Mouse (Mus musculus) gastrocnemius, postnatal 14 days (tissue): Measurements from ENCODE around the gene Pamr1. TPM values are rescaled to one million over a fixed set of nuclear protein-coding genes. Genes with fewer than 3 reads are reported as not detected.

ENCODE experiments used
- DNase-seq: peaks from one replicate; pipeline ENCODE4 v3.0.0; 2021; ENCODE audit warnings: mixed read lengths
- intact Hi-C: fragments of 180-260 bp; cut with DNase I; formaldehyde crosslinking; loops from one replicate; pipeline ENCODE4 v1.15.1; 2025; ENCODE audit warnings: low total_unique reads
- total RNA-seq, 2 experiments: library from RNA; stranded (reverse); gene quantifications; 2 replicates each; pipeline ENCODE4 v1.2.3; 2021

Pamr1 gene
- total RNA-seq, 2 experiments from 2014 or later, result 11.0 to 14.2 TPM

GRCm38 (mm10) chr2:102655966-102656725, 106.3 kb downstream of the Pamr1 start:
- intact Hi-C loops, result no loop called here
- no peak for DNase-seq

GRCm38 (mm10) chr2:102657726-102658125, 107.9 kb downstream of the Pamr1 start:
- DNase-seq, result no peak
- intact Hi-C loops, result no loop called here

- intact Hi-C loops, result no loop called here
Observed at GRCm38 (mm10) chr2:102658163-102658660, 108.4 kb downstream of the Pamr1 start, which contains the start of gene Slc1a2. Gene Slc1a2 (plus strand): TSS chr2:102658659.

GRCm38 (mm10) chr2:102658661-102659520, 109.1 kb downstream of the Pamr1 start:
- peak; percentile 37 for DNase-seq
- intact Hi-C loops, result no loop called here

More at GRCm38 (mm10) chr2:102658163-102658660, 108.4 kb downstream of the Pamr1 start, which contains the start of gene Slc1a2:
- DNase-seq, result no peak

- intact Hi-C loops, result no loop called here
- DNase-seq, result peak; percentile 20
Observed at GRCm38 (mm10) chr2:102659521-102659830, 109.7 kb downstream of the Pamr1 start.

- no peak for DNase-seq
- intact Hi-C loops, result no loop called here
Observed at GRCm38 (mm10) chr2:102661052-102661451, 111.2 kb downstream of the Pamr1 start.

GRCm38 (mm10) chr2:102662911-102663310, 113.1 kb downstream of the Pamr1 start:
- intact Hi-C loops, result no loop called here
- no peak for DNase-seq

GRCm38 (mm10) chr2:102663339-102663738, 113.5 kb downstream of the Pamr1 start:
- intact Hi-C loops, result no loop called here
- DNase-seq, result no peak

GRCm38 (mm10) chr2:102663865-102664264, 114.1 kb downstream of the Pamr1 start:
- no peak for DNase-seq
- intact Hi-C loops, result no loop called here

GRCm38 (mm10) chr2:102667981-102668380, 118.2 kb downstream of the Pamr1 start:
- intact Hi-C loops, result no loop called here
- no peak for DNase-seq

GRCm38 (mm10) chr2:102669580-102669979, 119.8 kb downstream of the Pamr1 start:
- intact Hi-C loops, result no loop called here
- no peak for DNase-seq

GRCm38 (mm10) chr2:102674582-102674981, 124.8 kb downstream of the Pamr1 start:
- intact Hi-C loops, result loop anchor here (5.0 kb wide), 1 partner anchor 1122 kb away; no protein-coding TSS in a partner anchor
- DNase-seq, result no peak

- DNase-seq, result peak; percentile 58
Observed at GRCm38 (mm10) chr2:102675275-102675674, 125.5 kb downstream of the Pamr1 start.

GRCm38 (mm10) chr2:102676716-102677312, 127.0 kb downstream of the Pamr1 start:
- no peak for DNase-seq
- intact Hi-C loops, result no loop called here

More at GRCm38 (mm10) chr2:102675275-102675674, 125.5 kb downstream of the Pamr1 start:
- intact Hi-C loops, result no loop called here

GRCm38 (mm10) chr2:102677400-102677799, 127.6 kb downstream of the Pamr1 start:
- intact Hi-C loops, result no loop called here
- no peak for DNase-seq

- intact Hi-C loops, result loop anchor here (5.0 kb wide), 1 partner anchor 406 kb away; no protein-coding TSS in a partner anchor
- DNase-seq, result no peak
Observed at GRCm38 (mm10) chr2:102681351-102681750, 131.5 kb downstream of the Pamr1 start.

- peak; percentile 54 for DNase-seq
- intact Hi-C loops, result loop anchor here (5.0 kb wide), 1 partner anchor 405 kb away; no protein-coding TSS in a partner anchor
Observed at GRCm38 (mm10) chr2:102682168-102682567, 132.4 kb downstream of the Pamr1 start.

GRCm38 (mm10) chr2:102685371-102686107, 135.7 kb downstream of the Pamr1 start:
- intact Hi-C loops, result no loop called here
- no peak for DNase-seq

- no peak for DNase-seq
- intact Hi-C loops, result no loop called here
Observed at GRCm38 (mm10) chr2:102686108-102686450, 136.3 kb downstream of the Pamr1 start.
